Mouse (Mus musculus): ENCODE measurements around the gene Wdr24. TPM values are rescaled to one million over a fixed set of nuclear protein-coding genes. Genes with fewer than 3 reads are reported as not detected.

Gene Wdr24
- polyA plus RNA-seq, 1 experiment, result 18.0 TPM

DNA sequence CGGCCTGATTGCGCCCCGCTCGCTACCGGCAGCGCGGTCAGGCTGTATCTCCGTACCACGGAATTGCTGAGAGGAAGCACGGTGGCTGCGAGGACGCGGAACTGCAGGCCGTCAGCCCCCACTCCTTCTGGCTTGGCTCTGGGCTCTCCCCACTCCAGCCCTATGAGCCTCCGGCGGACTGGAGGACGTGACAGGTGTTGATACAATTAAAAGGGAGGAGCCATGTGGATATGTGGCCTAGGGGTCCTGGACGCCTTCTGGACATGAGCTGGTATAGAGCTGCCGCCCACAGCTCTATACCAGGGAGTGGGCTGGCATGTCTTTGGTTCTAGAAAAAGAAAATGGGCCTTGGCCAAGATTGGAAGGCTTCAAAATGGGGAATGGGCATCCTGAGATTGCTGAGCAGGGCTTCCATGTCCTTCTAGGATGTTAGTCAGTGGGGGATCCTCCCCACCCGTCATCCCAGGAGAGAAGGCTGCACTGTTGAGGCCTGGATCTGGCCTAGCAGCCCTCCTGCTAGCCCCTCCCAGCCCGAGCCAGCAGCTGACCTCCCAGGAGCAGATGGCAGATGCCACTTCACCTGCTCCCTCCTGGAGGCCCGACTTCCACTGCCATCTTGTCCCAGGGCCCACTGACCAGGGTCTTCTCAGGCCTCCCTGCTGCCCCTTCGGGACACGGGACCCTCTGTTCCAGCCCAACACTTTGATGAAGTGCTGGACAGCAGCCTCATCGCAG lies 13.7 kb upstream of the Wdr24 start:
- Histone ChIP-seq H3ac (ENCODE audit: control insufficient read depth, insufficient read length) (peak overlapping the region; percentile 38), H3K27me3 (ENCODE audit: control insufficient read depth, insufficient read depth, insufficient read length) (no peaks in the 10 kb centered on the region), H3K36me3 (ENCODE audit: control insufficient read depth, insufficient read depth) (no peaks in the 10 kb centered on the region), H3K4me2 (ENCODE audit: low read depth) (peak overlapping the region; percentile 77), H3K4me3 (peak overlapping the region; percentile 26), H3K79me2 (ENCODE audit: control insufficient read depth, insufficient read depth) (no peaks in the 10 kb centered on the region)
- TF ChIP-seq CEBPB (IDR thresholded peaks at IDR 0.05; ENCODE audit: insufficient read depth, poor library complexity, severe bottlenecking) (no peak), MYOD1 (IDR thresholded peaks at IDR 0.05; ENCODE audit: control insufficient read depth in 1 of 3, insufficient read length in 2 of 3, low read depth in 2 of 3) (peak in 2 of 3 experiments; percentile 23 to 31), MYOG (IDR thresholded peaks at IDR 0.05; ENCODE audit: control insufficient read depth in 1 of 3, insufficient read depth in 1 of 3, insufficient read length in 2 of 3, low read depth in 2 of 3) (peak in 2 of 3 experiments; percentile 51 to 74), TCF12 (IDR thresholded peaks at IDR 0.05; ENCODE audit: insufficient read depth, poor library complexity, severe bottlenecking) (no peak)

DNA sequence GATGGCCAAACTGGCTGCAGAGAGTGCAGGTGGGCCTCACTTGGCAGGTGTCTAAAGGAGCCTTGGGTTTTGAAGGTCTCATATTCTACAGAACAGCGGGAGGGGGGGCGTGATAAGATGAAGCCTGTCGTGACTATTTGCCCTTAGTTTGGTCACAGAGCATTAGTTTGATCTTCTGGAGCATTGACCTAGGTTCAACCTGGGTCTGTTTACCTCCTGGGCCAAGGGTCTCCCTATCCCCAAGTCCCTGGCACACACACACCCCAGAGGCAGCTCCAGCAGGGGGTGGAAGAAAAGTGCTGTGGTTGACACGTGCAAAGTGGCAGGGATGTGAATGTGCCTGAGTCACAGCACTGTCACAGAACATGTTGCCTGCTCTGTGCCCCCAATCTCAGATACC lies 12.5 kb upstream of the Wdr24 start:
- no peak for TF ChIP-seq MYOD1 (IDR thresholded peaks at IDR 0.05; ENCODE audit: control insufficient read depth in 1 of 3, insufficient read length in 2 of 3, low read depth in 2 of 3)
- no peak for TF ChIP-seq POLR2A (IDR thresholded peaks at IDR 0.05; ENCODE audit: insufficient read length, low read depth)
- no peak for TF ChIP-seq TCF3 (IDR thresholded peaks at IDR 0.05; ENCODE audit: insufficient read length, low read depth)
- TF ChIP-seq USF1 (IDR thresholded peaks at IDR 0.05; ENCODE audit: low read depth), result no peak
- TF ChIP-seq TCF12 (IDR thresholded peaks at IDR 0.05; ENCODE audit: insufficient read depth, poor library complexity, severe bottlenecking), result no peak
- no peak for TF ChIP-seq REST (IDR thresholded peaks at IDR 0.05; ENCODE audit: insufficient read depth, insufficient read length)
- no peak for TF ChIP-seq CEBPB (IDR thresholded peaks at IDR 0.05; ENCODE audit: insufficient read depth, poor library complexity, severe bottlenecking)
- TF ChIP-seq MAX (IDR thresholded peaks at IDR 0.05; ENCODE audit: low read depth), result no peak
- TF ChIP-seq E2F4 (IDR thresholded peaks at IDR 0.05; ENCODE audit: insufficient read depth), result no peak
- TF ChIP-seq POLR2AphosphoS2 (IDR thresholded peaks at IDR 0.05; ENCODE audit: insufficient read length, low read depth), result no peak
- no peak for TF ChIP-seq MYOG (IDR thresholded peaks at IDR 0.05; ENCODE audit: control insufficient read depth in 1 of 3, insufficient read depth in 1 of 3, insufficient read length in 2 of 3, low read depth in 2 of 3)
- no peak for TF ChIP-seq SRF (IDR thresholded peaks at IDR 0.05; ENCODE audit: control insufficient read depth, insufficient read length, low read depth)
- H3K27me3 ChIP-seq (ENCODE audit: control insufficient read depth, insufficient read depth, insufficient read length), result no peaks in the 10 kb centered on the region
- H3K4me2 ChIP-seq (ENCODE audit: low read depth), result no peak overlapping the region
- no peak overlapping the region for H3K4me3 ChIP-seq
- no peak overlapping the region for H3ac ChIP-seq (ENCODE audit: control insufficient read depth, insufficient read length)
- H3K36me3 ChIP-seq (ENCODE audit: control insufficient read depth, insufficient read depth), result no peaks in the 10 kb centered on the region
- no peaks in the 10 kb centered on the region for H3K79me2 ChIP-seq (ENCODE audit: control insufficient read depth, insufficient read depth)

DNA sequence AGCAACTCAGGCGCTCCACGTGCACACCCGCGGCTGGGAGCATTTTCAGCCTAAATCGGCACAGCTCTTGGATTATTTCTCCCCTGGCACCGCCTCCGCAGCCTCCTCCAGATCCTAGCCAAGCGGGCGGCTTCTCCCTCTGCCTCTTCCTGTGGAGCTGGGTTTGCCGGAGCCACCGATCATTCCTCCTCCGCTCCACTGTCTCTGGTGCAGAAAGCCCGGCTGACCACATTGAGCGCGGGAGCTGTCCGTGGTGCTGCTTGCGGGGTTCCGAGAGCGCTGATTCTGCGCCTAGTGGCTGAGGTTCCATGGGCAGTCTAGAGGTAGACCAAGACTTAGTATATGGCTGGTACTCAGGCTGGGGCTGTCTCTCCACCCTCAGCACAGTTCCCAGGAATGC lies 10.0 kb upstream of the Wdr24 start:
- no peak for TF ChIP-seq TCF3 (IDR thresholded peaks at IDR 0.05; ENCODE audit: insufficient read length, low read depth)
- no peak for TF ChIP-seq MAX (IDR thresholded peaks at IDR 0.05; ENCODE audit: low read depth)
- TF ChIP-seq USF1 (IDR thresholded peaks at IDR 0.05; ENCODE audit: low read depth), result no peak
- TF ChIP-seq MYOG (IDR thresholded peaks at IDR 0.05; ENCODE audit: control insufficient read depth in 1 of 3, insufficient read depth in 1 of 3, insufficient read length in 2 of 3, low read depth in 2 of 3), result peak in 1 of 3 experiments; percentile 14
- TF ChIP-seq REST (IDR thresholded peaks at IDR 0.05; ENCODE audit: insufficient read depth, insufficient read length), result peak; percentile 99
- no peaks in the 10 kb centered on the region for H3K27me3 ChIP-seq (ENCODE audit: control insufficient read depth, insufficient read depth, insufficient read length)
- no peak overlapping the region for H3K4me2 ChIP-seq (ENCODE audit: low read depth)
- H3ac ChIP-seq (ENCODE audit: control insufficient read depth, insufficient read length), result no peak overlapping the region
- no peak overlapping the region for H3K4me3 ChIP-seq
- H3K36me3 ChIP-seq (ENCODE audit: control insufficient read depth, insufficient read depth), result no peaks in the 10 kb centered on the region
- no peaks in the 10 kb centered on the region for H3K79me2 ChIP-seq (ENCODE audit: control insufficient read depth, insufficient read depth)

DNA sequence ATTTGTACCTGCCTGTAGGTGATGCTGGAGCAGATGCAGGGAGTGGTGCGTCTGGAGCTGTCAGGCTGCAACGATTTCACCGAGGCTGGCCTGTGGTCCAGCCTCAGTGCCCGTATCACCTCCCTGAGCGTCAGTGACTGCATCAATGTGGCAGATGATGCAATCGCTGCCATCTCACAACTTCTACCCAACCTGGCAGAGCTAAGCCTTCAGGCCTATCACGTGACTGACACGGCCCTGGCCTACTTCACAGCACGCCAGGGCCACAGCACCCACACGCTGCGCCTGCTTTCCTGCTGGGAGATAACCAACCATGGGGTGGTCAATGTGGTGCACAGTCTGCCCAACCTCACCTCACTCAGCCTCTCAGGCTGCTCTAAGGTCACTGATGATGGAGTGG lies 5.8 kb upstream of the Wdr24 start:
- Histone ChIP-seq H3K36me3 (ENCODE audit: control insufficient read depth, insufficient read depth) (no peaks in the 10 kb centered on the region), H3K27me3 (ENCODE audit: control insufficient read depth, insufficient read depth, insufficient read length) (no peaks in the 10 kb centered on the region), H3K4me2 (ENCODE audit: low read depth) (no peak overlapping the region), H3ac (ENCODE audit: control insufficient read depth, insufficient read length) (no peak overlapping the region), H3K4me3 (no peak overlapping the region), H3K79me2 (ENCODE audit: control insufficient read depth, insufficient read depth) (no peaks in the 10 kb centered on the region)
- no peak for TF ChIP-seq USF1 (IDR thresholded peaks at IDR 0.05; ENCODE audit: low read depth)
- TF ChIP-seq MYOD1 (IDR thresholded peaks at IDR 0.05; ENCODE audit: control insufficient read depth in 1 of 3, insufficient read length in 2 of 3, low read depth in 2 of 3), result no peak
- TF ChIP-seq E2F4 (IDR thresholded peaks at IDR 0.05; ENCODE audit: insufficient read depth), result no peak
- no peak for TF ChIP-seq REST (IDR thresholded peaks at IDR 0.05; ENCODE audit: insufficient read depth, insufficient read length)
- TF ChIP-seq CEBPB (IDR thresholded peaks at IDR 0.05; ENCODE audit: insufficient read depth, poor library complexity, severe bottlenecking), result no peak

DNA sequence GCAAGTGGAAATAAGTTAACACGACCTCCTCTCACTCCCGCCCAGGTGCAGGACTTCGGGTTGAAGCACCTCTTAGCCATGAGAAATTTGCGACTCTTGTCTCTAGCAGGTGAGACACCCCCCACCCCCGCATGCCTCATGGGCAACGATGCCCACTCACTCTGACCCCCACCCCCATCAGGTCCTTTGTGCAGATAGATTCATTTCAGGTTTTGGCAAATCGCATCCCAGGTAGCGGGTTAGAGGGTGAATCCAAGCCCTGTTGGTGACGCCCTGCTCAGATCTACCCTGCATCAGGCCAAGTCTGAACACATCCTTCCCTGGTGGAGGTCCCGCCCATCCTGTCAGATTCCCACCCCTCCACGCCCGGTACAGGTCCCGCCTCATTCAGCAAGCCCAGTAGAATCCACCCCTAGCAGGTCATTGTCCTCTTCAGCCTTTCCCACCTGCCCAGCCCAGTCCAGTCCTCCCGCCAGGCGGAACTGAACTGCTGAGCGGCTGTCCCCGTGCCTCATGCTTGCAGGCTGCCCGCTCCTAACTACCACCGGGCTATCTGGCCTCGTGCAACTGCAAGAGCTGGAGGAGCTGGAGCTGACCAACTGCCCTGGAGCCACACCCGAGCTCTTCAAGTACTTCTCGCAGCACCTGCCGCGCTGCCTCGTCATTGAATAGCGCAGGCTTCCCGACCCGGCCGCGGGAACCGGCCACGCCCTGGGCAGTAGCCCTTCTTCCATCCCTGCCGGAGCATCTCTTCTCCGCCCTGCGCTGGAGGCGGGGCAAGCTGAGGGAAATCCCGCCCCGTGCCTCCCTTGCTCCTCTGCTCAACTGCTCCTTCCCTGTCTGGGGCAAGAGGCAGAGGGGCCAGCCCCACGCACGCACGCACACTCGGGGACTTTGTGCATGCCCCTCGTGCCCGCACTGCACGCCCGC lies 4.3 kb upstream of the Wdr24 start:
- Histone ChIP-seq H3K27me3 (ENCODE audit: control insufficient read depth, insufficient read depth, insufficient read length) (no peaks in the 10 kb centered on the region), H3ac (ENCODE audit: control insufficient read depth, insufficient read length) (no peak overlapping the region), H3K79me2 (ENCODE audit: control insufficient read depth, insufficient read depth) (no peaks in the 10 kb centered on the region), H3K4me3 (no peak overlapping the region), H3K36me3 (ENCODE audit: control insufficient read depth, insufficient read depth) (no peaks in the 10 kb centered on the region), H3K4me2 (ENCODE audit: low read depth) (peak overlapping the region; percentile 18)
- TF ChIP-seq POLR2AphosphoS2 (IDR thresholded peaks at IDR 0.05; ENCODE audit: insufficient read length, low read depth), result no peak
- TF ChIP-seq MYOD1 (IDR thresholded peaks at IDR 0.05; ENCODE audit: control insufficient read depth in 1 of 3, insufficient read length in 2 of 3, low read depth in 2 of 3), result peak in 1 of 3 experiments; percentile 26
